8 mouse cellular contexts compared by ENCODE assay signal in the genomic region with DNA sequence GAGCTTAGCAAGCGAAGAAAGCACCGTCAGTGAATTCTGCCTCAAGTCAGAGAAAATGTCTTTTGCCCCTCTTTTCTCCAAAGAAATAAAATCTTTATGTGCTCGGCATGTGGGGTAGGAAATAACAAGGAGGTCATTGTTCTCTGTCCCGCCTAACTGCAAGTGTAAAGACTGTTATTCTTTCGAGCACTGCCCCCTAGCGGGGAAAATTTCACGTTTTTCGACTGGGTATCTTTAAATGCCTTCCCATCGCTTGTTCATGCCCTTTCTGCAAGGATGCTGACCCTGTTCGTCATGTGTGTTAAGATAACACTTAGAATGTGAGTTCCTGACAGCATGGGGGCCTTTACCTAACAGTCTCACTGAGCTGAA. TPM values are rescaled to one million over a fixed set of nuclear protein-coding genes. Genes with fewer than 3 reads are reported as not detected.
DNase-seq lines count a peak whose midpoint lies in the region; ATAC-seq and TF ChIP-seq lines count a peak whose summit lies in the region.

No protein-coding gene starts in this region.

- no peaks in the 10 kb centered on the region for H3K79me2 ChIP-seq in myocyte (ENCODE audit: control insufficient read depth, insufficient read depth)

- DNase-seq in 416B (ENCODE audit: low read depth) = peak; percentile 79
- peak; percentile 73 to 83 for DNase-seq in adrenal gland, postnatal 4 days (ENCODE audit: low spot score in 2 of 2)
- peak; percentile 89 for DNase-seq in heart, embryonic 10.5 days (ENCODE audit: low spot score)
- peak; percentile 91 for DNase-seq in kidney, adult 9 months
- peak; percentile 79 for DNase-seq in splenic B cell, adult 2 months (ENCODE audit: low read depth, low spot score)

- no peaks in the 10 kb centered on the region for H3K9me3 ChIP-seq in embryonic facial prominence, embryonic 15.5 days (replicated peaks)
- H3K9me3 ChIP-seq in heart, embryonic 10.5 days = no peaks in the 10 kb centered on the region
- H3K9me3 ChIP-seq in limb, embryonic 12.5 days = no peaks in the 10 kb centered on the region

- 1% methylated on average over 10 of the region's 10 CpGs for WGBS in embryonic facial prominence, embryonic 15.5 days
- 4% methylated on average over 10 of the region's 10 CpGs for WGBS in heart, embryonic 10.5 days
- 2% methylated on average over 10 of the region's 10 CpGs for WGBS in limb, embryonic 12.5 days

- H3K4me3 ChIP-seq in embryonic facial prominence, embryonic 15.5 days (replicated peaks) = no peak overlapping the region
- H3K4me3 ChIP-seq in heart, embryonic 10.5 days = no peak overlapping the region
- H3K4me3 ChIP-seq in limb, embryonic 12.5 days (replicated peaks) = no peak overlapping the region
- H3K4me3 ChIP-seq in myocyte = no peak overlapping the region

- no peak overlapping the region for H3ac ChIP-seq in myocyte (ENCODE audit: control insufficient read depth, insufficient read length)

- H3K9ac ChIP-seq in embryonic facial prominence, embryonic 15.5 days = no peak overlapping the region
- H3K9ac ChIP-seq in limb, embryonic 12.5 days (replicated peaks) = no peak overlapping the region

- ATAC-seq in embryonic facial prominence, embryonic 15.5 days (ENCODE audit: insufficient number of reproducible peaks, low FRiP score, low TSS enrichment, low read depth) = no peak
- ATAC-seq in limb, embryonic 12.5 days (ENCODE audit: insufficient number of reproducible peaks, insufficient read depth, low FRiP score, low TSS enrichment, low read depth) = peak; percentile 74

- H3K36me3 ChIP-seq in embryonic facial prominence, embryonic 15.5 days = no peaks in the 10 kb centered on the region
- no peaks in the 10 kb centered on the region for H3K36me3 ChIP-seq in heart, embryonic 10.5 days
- H3K36me3 ChIP-seq in limb, embryonic 12.5 days = no peaks in the 10 kb centered on the region
- H3K36me3 ChIP-seq in myocyte (ENCODE audit: control insufficient read depth, insufficient read depth) = no peaks in the 10 kb centered on the region
- no peaks in the 10 kb centered on the region for H3K36me3 ChIP-seq in splenic B cell, adult 2 months (ENCODE audit: control insufficient read depth, insufficient read depth, low read length, poor library complexity, severe bottlenecking)

- no peak for TF ChIP-seq POLR2A in myocyte (IDR thresholded peaks at IDR 0.05; ENCODE audit: insufficient read length, low read depth)

- H3K4me1 ChIP-seq in embryonic facial prominence, embryonic 15.5 days = 0 out of 2 replicates have a peak, but pooled peaks cover 5% of the 10 kb centered on the region
- H3K4me1 ChIP-seq in heart, embryonic 10.5 days = peaks cover 14% of the 10 kb centered on the region
- peaks cover 31% of the 10 kb centered on the region for H3K4me1 ChIP-seq in limb, embryonic 12.5 days (replicated peaks)

- no peak overlapping the region for H3K27ac ChIP-seq in embryonic facial prominence, embryonic 15.5 days (replicated peaks)
- peak overlapping the region; percentile 74 for H3K27ac ChIP-seq in heart, embryonic 10.5 days
- peak overlapping the region; percentile 42; the same call in 1 of the 2 replicates for H3K27ac ChIP-seq in limb, embryonic 12.5 days

- H3K4me2 ChIP-seq in embryonic facial prominence, embryonic 15.5 days (replicated peaks) = peak overlapping the region; percentile 39; the same call in 1 of the 2 replicates
- H3K4me2 ChIP-seq in limb, embryonic 12.5 days = peak overlapping the region; percentile 38
- peak overlapping the region; percentile 54 for H3K4me2 ChIP-seq in myocyte (ENCODE audit: low read depth)

- peaks cover 6% of the 10 kb centered on the region; the same call in 1 of the 2 replicates for H3K27me3 ChIP-seq in embryonic facial prominence, embryonic 15.5 days
- no peaks in the 10 kb centered on the region for H3K27me3 ChIP-seq in heart, embryonic 10.5 days (ENCODE audit: insufficient read depth, poor library complexity, severe bottlenecking)
- no peaks in the 10 kb centered on the region for H3K27me3 ChIP-seq in limb, embryonic 12.5 days
- no peaks in the 10 kb centered on the region for H3K27me3 ChIP-seq in myocyte (ENCODE audit: control insufficient read depth, insufficient read depth, insufficient read length)
- no peaks in the 10 kb centered on the region for H3K27me3 ChIP-seq in splenic B cell, adult 2 months (ENCODE audit: control insufficient read depth, insufficient read depth, low read length, poor library complexity, severe bottlenecking)

TF ChIP-seq in myocyte, 11 proteins besides CTCF, POLR2A, EP300 and RAD21:
- TF ChIP-seq TCF3 (IDR thresholded peaks at IDR 0.05; ENCODE audit: insufficient read length, low read depth) = no peak
- no peak for TF ChIP-seq POLR2AphosphoS2 (IDR thresholded peaks at IDR 0.05; ENCODE audit: insufficient read length, low read depth)
- TF ChIP-seq SRF (IDR thresholded peaks at IDR 0.05; ENCODE audit: control insufficient read depth, insufficient read length, low read depth) = no peak
- TF ChIP-seq E2F4 (IDR thresholded peaks at IDR 0.05; ENCODE audit: insufficient read depth) = no peak
- TF ChIP-seq MYOG (IDR thresholded peaks at IDR 0.05; ENCODE audit: control insufficient read depth in 1 of 3, insufficient read depth in 1 of 3, insufficient read length in 2 of 3, low read depth in 2 of 3) = no peak
- no peak for TF ChIP-seq USF1 (IDR thresholded peaks at IDR 0.05; ENCODE audit: low read depth)
- no peak for TF ChIP-seq MYOD1 (IDR thresholded peaks at IDR 0.05; ENCODE audit: control insufficient read depth in 1 of 3, insufficient read length in 2 of 3, low read depth in 2 of 3)
- TF ChIP-seq MAX (IDR thresholded peaks at IDR 0.05; ENCODE audit: low read depth) = no peak
- TF ChIP-seq CEBPB (IDR thresholded peaks at IDR 0.05; ENCODE audit: insufficient read depth, poor library complexity, severe bottlenecking) = no peak
- no peak for TF ChIP-seq REST (IDR thresholded peaks at IDR 0.05; ENCODE audit: insufficient read depth, insufficient read length)
- no peak for TF ChIP-seq TCF12 (IDR thresholded peaks at IDR 0.05; ENCODE audit: insufficient read depth, poor library complexity, severe bottlenecking)

RNA-seq across cellular contexts. Expression of a gene that starts 47.0 kb away (rescaled TPM):
- total RNA-seq in adrenal gland, postnatal 4 days (2021) = 10 to 100 TPM; 36.1 to 41.8 TPM
- 34.7 and 36.3 TPM in 2 replicates for polyA plus RNA-seq in embryonic facial prominence, embryonic 15.5 days (2015; fragmentation: Nextera tagmentation; extraction: Ambion mirVana)
- 34.9 and 41.0 TPM in 2 replicates for polyA plus RNA-seq in heart, embryonic 10.5 days (2016; fragmentation: Nextera tagmentation; extraction: Ambion mirVana)
- polyA plus RNA-seq in limb, embryonic 12.5 days (2016; fragmentation: Nextera tagmentation; extraction: Ambion mirVana) = 53.3 and 55.8 TPM in 2 replicates
- polyA plus RNA-seq in myocyte (2012; fragmentation: generic; extraction: Trizol) = 10.5 TPM
